Mouse (Mus musculus): Measurements from ENCODE around the gene Efemp2. TPM values are rescaled to one million over a fixed set of nuclear protein-coding genes. Genes with fewer than 3 reads are reported as not detected.
A peak's percentile ranks its signal among the peaks of the same experiment; 100 is the strongest.

Gene Efemp2
- polyA plus RNA-seq, 1 experiment from 2014 or later = 41.9 TPM

GRCm38 (mm10) chr19:5456241-5456921 lies 17.4 kb upstream of the Efemp2 start:
- Histone ChIP-seq H3K36me3 (replicated peaks) (peaks cover 11% of the 10 kb centered on the region; the same call in 1 of the 2 replicates), H3K9ac (peak overlapping the region; percentile 86), H3K4me1 (peaks cover 41% of the 10 kb centered on the region), H3K27me3 (peaks cover 24% of the 10 kb centered on the region), H3K4me2 (peak overlapping the region; percentile 100), H3K27ac (peak overlapping the region; percentile 94), H3K4me3 (replicated peaks) (peak overlapping the region; percentile 77), H3K9me3 (no peaks in the 10 kb centered on the region)
- 5% methylated on average over 26 of the region's 26 CpGs for WGBS
- peak; percentile 43; the same call in 1 of the 2 replicates for ATAC-seq (ENCODE audit: low FRiP score)

- H3K4me1 ChIP-seq = peaks cover 48% of the 10 kb centered on the region
- peak overlapping the region; percentile 86 for H3K9ac ChIP-seq
- H3K4me2 ChIP-seq = peak overlapping the region; percentile 100
- no peaks in the 10 kb centered on the region for H3K9me3 ChIP-seq
- under 1% methylated on average over 70 of the region's 70 CpGs for WGBS
- peaks cover 14% of the 10 kb centered on the region for H3K36me3 ChIP-seq (replicated peaks)
- ATAC-seq (ENCODE audit: low FRiP score) = peak; percentile 94
- H3K27me3 ChIP-seq = peaks cover 18% of the 10 kb centered on the region
- H3K27ac ChIP-seq = peak overlapping the region; percentile 94
- peak overlapping the region; percentile 77 for H3K4me3 ChIP-seq (replicated peaks)
Measured at GRCm38 (mm10) chr19:5456922-5457745, 16.6 kb upstream of the Efemp2 start.

DNA sequence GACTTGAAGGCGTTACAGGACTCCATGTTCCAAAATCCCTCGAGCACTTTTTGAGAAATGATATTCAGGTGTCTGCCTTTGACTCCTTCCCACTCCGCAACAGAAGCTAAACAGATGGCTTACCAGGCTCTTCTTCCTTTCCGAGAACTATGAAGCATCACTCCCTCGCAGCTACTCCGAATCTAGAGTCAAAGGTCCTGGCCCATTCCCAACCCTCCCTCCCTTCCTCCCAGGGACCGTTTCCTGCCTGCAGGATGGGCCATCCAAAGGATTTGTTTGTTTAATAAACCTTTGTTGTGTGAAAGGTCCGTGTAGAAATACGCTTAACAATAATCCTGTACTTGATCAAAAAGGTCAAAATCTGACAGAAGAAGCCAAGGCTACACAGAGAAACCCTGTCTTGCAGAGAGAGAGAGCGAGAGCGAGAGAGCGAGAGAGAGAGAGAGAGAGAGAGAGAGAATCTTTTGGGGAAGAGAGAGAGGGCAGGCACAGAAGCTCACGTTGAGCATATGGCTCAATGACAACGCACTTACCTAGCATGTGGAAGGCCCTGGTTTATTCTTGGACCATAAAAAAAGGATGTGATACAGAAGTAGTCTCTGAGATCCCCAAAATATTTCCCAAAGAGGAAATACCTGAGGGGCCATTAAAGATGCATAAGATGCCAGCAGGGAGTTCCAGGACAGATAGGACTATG lies 15.9 kb upstream of the Efemp2 start, which contains the start of gene Ccdc85b:
Ccdc85b (minus strand) TSS at position 149 of the 697 bp plus-strand sequence.
- Histone ChIP-seq H3K36me3 (replicated peaks) (peaks cover 21% of the 10 kb centered on the region), H3K9ac (peak within 1 kb of the TSS; percentile 86), H3K4me1 (peaks cover 48% of the 10 kb centered on the region), H3K9me3 (no peaks in the 10 kb centered on the region), H3K27me3 (peaks cover 18% of the 10 kb centered on the region), H3K27ac (peak within 1 kb of the TSS; percentile 94), H3K4me3 (replicated peaks) (peak within 1 kb of the TSS; percentile 77), H3K4me2 (peak within 1 kb of the TSS; percentile 100)
- ATAC-seq (ENCODE audit: low FRiP score) = no peak
- WGBS = 16% methylated on average over 14 of the region's 14 CpGs

- whole genome bisulfite sequencing = 67% methylated on average over 7 of the region's 7 CpGs
- Histone ChIP-seq H3K4me1 (peaks cover 54% of the 10 kb centered on the region), H3K36me3 (replicated peaks) (peaks cover 24% of the 10 kb centered on the region), H3K9ac (no peak overlapping the region), H3K4me3 (replicated peaks) (no peak overlapping the region), H3K9me3 (no peaks in the 10 kb centered on the region), H3K27ac (no peak overlapping the region), H3K4me2 (no peak overlapping the region), H3K27me3 (peaks cover 18% of the 10 kb centered on the region)
- ATAC-seq (ENCODE audit: low FRiP score) = no peak
Measured at GRCm38 (mm10) chr19:5459019-5459418, 14.7 kb upstream of the Efemp2 start.

DNA sequence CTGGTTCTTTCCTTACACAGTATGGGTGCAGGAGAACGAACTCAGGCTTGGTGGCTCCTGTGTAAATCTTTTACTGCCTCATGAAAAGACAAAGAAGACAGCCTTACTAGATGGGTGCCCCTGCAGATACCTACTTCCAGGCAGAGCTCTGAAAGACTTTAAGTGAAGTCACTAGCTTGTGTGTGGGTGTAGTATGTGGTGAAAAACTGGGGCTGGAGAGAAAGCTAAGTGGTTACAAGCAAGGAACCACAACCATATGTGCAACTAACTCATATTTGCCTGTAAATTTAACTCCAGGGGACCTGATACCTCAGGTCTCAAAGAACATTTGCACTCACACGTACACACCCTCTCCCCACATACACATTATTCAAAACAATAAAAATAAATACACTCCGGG lies 13.9 kb upstream of the Efemp2 start:
- peak overlapping the region; percentile 79 for H3K9ac ChIP-seq
- no peaks in the 10 kb centered on the region for H3K9me3 ChIP-seq
- peak overlapping the region; percentile 75 for H3K4me3 ChIP-seq (replicated peaks)
- 32% methylated on average over 3 of the region's 3 CpGs for WGBS
- no peak for ATAC-seq (ENCODE audit: low FRiP score)
- peaks cover 20% of the 10 kb centered on the region for H3K36me3 ChIP-seq (replicated peaks)
- peak overlapping the region; percentile 90 for H3K4me2 ChIP-seq
- H3K27ac ChIP-seq = no peak overlapping the region
- H3K4me1 ChIP-seq = peaks cover 61% of the 10 kb centered on the region
- H3K27me3 ChIP-seq = peaks cover 18% of the 10 kb centered on the region

GRCm38 (mm10) chr19:5460465-5460911 lies 13.3 kb upstream of the Efemp2 start, which contains the start of gene Fibp:
TSS of gene Fibp (plus strand) at chr19:5460615.
- H3K4me3 ChIP-seq (replicated peaks) = peak within 1 kb of the TSS; percentile 75
- peak within 1 kb of the TSS; percentile 79 for H3K9ac ChIP-seq
- peaks cover 25% of the 10 kb centered on the region for H3K36me3 ChIP-seq (replicated peaks)
- H3K9me3 ChIP-seq = no peaks in the 10 kb centered on the region
- peaks cover 15% of the 10 kb centered on the region for H3K27me3 ChIP-seq
- peak; percentile 60 for ATAC-seq (ENCODE audit: low FRiP score)
- WGBS = under 1% methylated on average over 32 of the region's 32 CpGs
- peaks cover 55% of the 10 kb centered on the region for H3K4me1 ChIP-seq
- H3K27ac ChIP-seq = peak within 1 kb of the TSS; percentile 71
- peak within 1 kb of the TSS; percentile 90 for H3K4me2 ChIP-seq

GRCm38 (mm10) chr19:5461411-5461810 lies 12.3 kb upstream of the Efemp2 start:
- 89% methylated on average over 6 of the region's 6 CpGs for WGBS
- H3K27ac ChIP-seq = no peak overlapping the region
- peak overlapping the region; percentile 75 for H3K4me3 ChIP-seq (replicated peaks)
- H3K27me3 ChIP-seq = peaks cover 14% of the 10 kb centered on the region
- ATAC-seq (ENCODE audit: low FRiP score) = no peak
- H3K9ac ChIP-seq = 0 out of 2 replicates have a peak overlapping the region, but pooled peaks have one; percentile 79
- H3K36me3 ChIP-seq (replicated peaks) = peaks cover 35% of the 10 kb centered on the region
- H3K4me2 ChIP-seq = peak overlapping the region; percentile 90
- H3K4me1 ChIP-seq = peaks cover 46% of the 10 kb centered on the region
- H3K9me3 ChIP-seq = no peaks in the 10 kb centered on the region

DNA sequence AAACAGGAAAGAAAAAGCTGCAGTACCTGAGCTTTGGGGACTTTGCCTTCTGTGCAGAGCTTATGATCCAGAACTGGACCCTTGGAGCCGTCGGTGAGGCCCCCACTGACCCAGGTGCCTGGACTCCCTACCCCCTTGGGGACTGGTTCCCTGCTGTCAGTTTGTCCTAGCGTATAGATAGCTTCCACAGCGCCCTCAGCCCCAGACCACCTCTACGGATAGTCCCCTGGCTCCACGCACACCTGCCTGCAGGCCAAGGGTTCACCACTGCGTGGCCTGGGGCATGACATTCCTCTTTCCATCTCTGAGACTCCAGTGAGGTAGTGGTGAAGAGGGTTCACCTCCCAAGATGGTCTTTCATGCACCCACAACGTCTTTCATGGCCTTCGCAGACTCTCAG lies 10.5 kb upstream of the Efemp2 start:
- H3K4me2 ChIP-seq = no peak overlapping the region
- peaks cover 52% of the 10 kb centered on the region for H3K36me3 ChIP-seq (replicated peaks)
- H3K9ac ChIP-seq = no peak overlapping the region
- H3K4me3 ChIP-seq (replicated peaks) = no peak overlapping the region
- H3K27me3 ChIP-seq = peaks cover 12% of the 10 kb centered on the region
- H3K4me1 ChIP-seq = peaks cover 33% of the 10 kb centered on the region
- 91% methylated on average over 9 of the region's 9 CpGs for WGBS
- ATAC-seq (ENCODE audit: low FRiP score) = no peak
- H3K27ac ChIP-seq = no peak overlapping the region
- no peaks in the 10 kb centered on the region for H3K9me3 ChIP-seq

- Histone ChIP-seq H3K27me3 (peaks cover 5% of the 10 kb centered on the region), H3K4me2 (peak overlapping the region; percentile 40), H3K27ac (peak overlapping the region; percentile 5), H3K4me1 (peaks cover 33% of the 10 kb centered on the region), H3K36me3 (replicated peaks) (peaks cover 52% of the 10 kb centered on the region), H3K9ac (peak overlapping the region; percentile 36), H3K9me3 (no peaks in the 10 kb centered on the region), H3K4me3 (replicated peaks) (peak overlapping the region; percentile 28)
- 44% methylated on average over 15 of the region's 15 CpGs for WGBS
- peak; percentile 59 for ATAC-seq (ENCODE audit: low FRiP score)
Measured at GRCm38 (mm10) chr19:5463791-5464562, 9.8 kb upstream of the Efemp2 start.

- no peak for ATAC-seq (ENCODE audit: low FRiP score)
- Histone ChIP-seq H3K36me3 (replicated peaks) (peaks cover 52% of the 10 kb centered on the region), H3K9me3 (no peaks in the 10 kb centered on the region), H3K4me1 (peaks cover 30% of the 10 kb centered on the region), H3K4me3 (replicated peaks) (no peak overlapping the region), H3K9ac (no peak overlapping the region), H3K4me2 (0 out of 2 replicates have a peak overlapping the region, but pooled peaks have one; percentile 40), H3K27ac (no peak overlapping the region), H3K27me3 (no peaks in the 10 kb centered on the region)
- whole genome bisulfite sequencing = 94% methylated on average over 8 of the region's 8 CpGs
Measured at GRCm38 (mm10) chr19:5465037-5465436, 8.7 kb upstream of the Efemp2 start.

DNA sequence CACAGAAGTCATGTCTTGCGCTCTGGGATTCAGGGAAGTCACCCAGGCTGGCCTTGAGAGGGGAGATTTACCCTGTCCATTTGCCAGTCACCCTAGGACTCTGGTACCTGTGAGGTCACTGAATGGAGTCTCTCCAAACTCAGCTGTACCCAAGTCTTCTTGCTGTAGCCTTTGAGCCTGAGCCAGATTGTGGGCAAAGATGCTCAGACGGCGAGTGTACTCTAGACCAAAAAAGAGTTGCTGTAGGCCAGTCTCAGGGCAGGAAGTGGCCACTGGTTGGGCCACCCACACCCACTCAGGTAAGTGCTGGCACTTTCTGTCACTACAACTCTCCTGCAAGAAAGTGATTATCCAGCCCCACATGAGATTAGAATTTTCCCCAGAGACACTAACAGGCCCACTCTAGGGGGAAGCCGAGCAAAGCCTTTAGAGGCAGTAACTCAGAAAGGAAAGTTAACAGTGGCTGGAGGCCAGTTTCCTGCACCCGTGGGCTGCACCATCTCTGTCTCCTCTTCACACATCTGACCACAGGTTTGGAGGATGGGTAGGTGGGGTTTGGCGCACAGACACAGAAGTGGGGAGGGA lies 6.7 kb upstream of the Efemp2 start:
- Histone ChIP-seq H3K9ac (no peak overlapping the region), H3K27ac (no peak overlapping the region), H3K4me2 (no peak overlapping the region), H3K9me3 (no peaks in the 10 kb centered on the region), H3K4me3 (replicated peaks) (no peak overlapping the region), H3K4me1 (peaks cover 21% of the 10 kb centered on the region), H3K27me3 (no peaks in the 10 kb centered on the region), H3K36me3 (replicated peaks) (peaks cover 49% of the 10 kb centered on the region)
- no peak for ATAC-seq (ENCODE audit: low FRiP score)
- WGBS = 91% methylated on average over 6 of the region's 6 CpGs

Data from forebrain, embryonic 12.5 days (tissue).